8 mouse cellular contexts compared by ENCODE assay signal in the genomic region with DNA sequence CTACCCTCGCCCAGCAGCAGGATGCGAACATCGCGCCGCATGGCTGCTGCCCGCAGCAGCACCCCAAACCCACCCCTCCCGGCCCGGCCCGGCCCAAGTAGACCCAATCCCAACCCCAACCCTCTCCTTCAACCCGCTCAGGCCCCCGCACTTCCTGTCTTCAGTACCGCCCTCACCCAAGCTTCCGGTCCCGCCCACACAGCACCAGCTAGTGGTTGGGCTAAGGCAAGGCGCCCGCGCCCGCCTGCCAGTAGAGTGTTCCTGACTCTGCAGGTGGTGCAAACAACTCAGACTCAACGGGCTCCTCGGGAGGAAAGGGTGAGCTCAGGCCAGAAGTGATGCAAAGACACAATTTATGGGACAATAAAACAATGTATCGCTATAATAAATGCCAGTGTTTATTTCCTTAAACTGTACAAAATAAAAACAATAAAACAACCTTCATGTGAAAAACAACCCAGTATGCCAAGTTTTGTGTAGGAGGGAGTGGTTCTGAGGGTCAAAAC. TPM values are rescaled to one million over a fixed set of nuclear protein-coding genes. Genes with fewer than 3 reads are reported as not detected.
DNase-seq lines count a peak whose midpoint lies in the region; ATAC-seq lines count a peak whose summit lies in the region.

Gene Rhot2, minus strand, starts transcription at position 456 of the 506 bp plus-strand sequence.

- peak within 1 kb of the TSS; percentile 96 for H3K9ac ChIP-seq in heart, embryonic 15.5 days
- peak within 1 kb of the TSS; percentile 85 for H3K9ac ChIP-seq in liver, embryonic 15.5 days
- peak within 1 kb of the TSS; percentile 83 for H3K9ac ChIP-seq in neural tube, embryonic 12.5 days

- ATAC-seq in CD4-positive, CD25-positive, alpha-beta regulatory T cell, adult 4 months = peak; percentile 99
- peak; percentile 92 for ATAC-seq in heart, embryonic 15.5 days (replicated peaks; ENCODE audit: insufficient number of reproducible peaks, insufficient read depth, low FRiP score, low read depth)
- ATAC-seq in liver, embryonic 15.5 days (ENCODE audit: insufficient read depth) = peak; percentile 89
- ATAC-seq in neural tube, embryonic 12.5 days (ENCODE audit: low FRiP score, low read depth) = peak; percentile 90

- peak within 1 kb of the TSS; percentile 93 for H3K27ac ChIP-seq in forebrain, embryonic 10.5 days
- peak within 1 kb of the TSS; percentile 88 for H3K27ac ChIP-seq in heart, embryonic 15.5 days
- H3K27ac ChIP-seq in liver, embryonic 15.5 days (replicated peaks) = peak within 1 kb of the TSS; percentile 90
- no peak within 1 kb of the TSS for H3K27ac ChIP-seq in neural tube, embryonic 12.5 days

- WGBS in forebrain, embryonic 10.5 days = under 1% methylated on average over 21 of the region's 21 CpGs
- 2% methylated on average over 21 of the region's 21 CpGs for WGBS in heart, embryonic 15.5 days
- WGBS in liver, embryonic 15.5 days (ENCODE audit: insufficient replicate concordance) = 1% methylated on average over 21 of the region's 21 CpGs
- WGBS in neural tube, embryonic 12.5 days = under 1% methylated on average over 21 of the region's 21 CpGs

- no peaks in the 10 kb centered on the region for H3K27me3 ChIP-seq in forebrain, embryonic 10.5 days (ENCODE audit: poor library complexity, severe bottlenecking)
- H3K27me3 ChIP-seq in heart, embryonic 15.5 days = no peaks in the 10 kb centered on the region
- no peaks in the 10 kb centered on the region for H3K27me3 ChIP-seq in liver, embryonic 15.5 days
- no peaks in the 10 kb centered on the region for H3K27me3 ChIP-seq in neural tube, embryonic 12.5 days (replicated peaks)

- peak within 1 kb of the TSS; percentile 78 for H3K4me2 ChIP-seq in heart, embryonic 15.5 days
- peak within 1 kb of the TSS; percentile 88 for H3K4me2 ChIP-seq in liver, embryonic 15.5 days
- peak within 1 kb of the TSS; percentile 88 for H3K4me2 ChIP-seq in neural tube, embryonic 12.5 days (replicated peaks)

- peak within 1 kb of the TSS; percentile 94 for H3K4me3 ChIP-seq in forebrain, embryonic 10.5 days
- peak within 1 kb of the TSS; percentile 95 for H3K4me3 ChIP-seq in heart, embryonic 15.5 days
- peak within 1 kb of the TSS; percentile 93 for H3K4me3 ChIP-seq in liver, embryonic 15.5 days (replicated peaks)
- peak within 1 kb of the TSS; percentile 92 for H3K4me3 ChIP-seq in neural tube, embryonic 12.5 days

- H3K9me3 ChIP-seq in forebrain, embryonic 10.5 days = no peaks in the 10 kb centered on the region
- no peaks in the 10 kb centered on the region for H3K9me3 ChIP-seq in heart, embryonic 15.5 days (replicated peaks)
- no peaks in the 10 kb centered on the region for H3K9me3 ChIP-seq in liver, embryonic 15.5 days (replicated peaks)
- H3K9me3 ChIP-seq in neural tube, embryonic 12.5 days = no peaks in the 10 kb centered on the region

- H3K4me1 ChIP-seq in forebrain, embryonic 10.5 days = peaks cover 24% of the 10 kb centered on the region
- H3K4me1 ChIP-seq in heart, embryonic 15.5 days (replicated peaks) = peaks cover 28% of the 10 kb centered on the region
- H3K4me1 ChIP-seq in liver, embryonic 15.5 days (replicated peaks) = peaks cover 47% of the 10 kb centered on the region
- peaks cover 10% of the 10 kb centered on the region for H3K4me1 ChIP-seq in neural tube, embryonic 12.5 days

- peak; percentile 85 for DNase-seq in c-Kit-negative CD71-positive TER-119-positive erythroid progenitor cells, embryonic 14.5 days (ENCODE audit: low read depth, low spot score)
- DNase-seq in forebrain, embryonic 10.5 days (ENCODE audit: extremely low spot score, low spot score) = peak; percentile 94
- peak; percentile 98 for DNase-seq in kidney, postnatal 36 days
- DNase-seq in telencephalon, adult 2 months (ENCODE audit: low read depth, low spot score) = peak; percentile 92

- H3K36me3 ChIP-seq in forebrain, embryonic 10.5 days (replicated peaks) = peaks cover 85% of the 10 kb centered on the region
- H3K36me3 ChIP-seq in heart, embryonic 15.5 days = peaks cover 37% of the 10 kb centered on the region
- peaks cover 66% of the 10 kb centered on the region for H3K36me3 ChIP-seq in liver, embryonic 15.5 days (replicated peaks)
- H3K36me3 ChIP-seq in neural tube, embryonic 12.5 days = peaks cover 55% of the 10 kb centered on the region

RNA-seq across cellular contexts. Expression of gene Rhot2, which starts in this region (rescaled TPM):
- 10 to 100 TPM; 19.1 to 47.0 TPM for polyA plus RNA-seq in CD4-positive, CD25-positive, alpha-beta regulatory T cell, adult 4 months (2017; shearing (Covaris generic))
- 28.0 and 31.2 TPM in 2 replicates for polyA plus RNA-seq in forebrain, embryonic 10.5 days (2016; fragmentation: Nextera tagmentation; extraction: Ambion mirVana)
- 24.2 and 26.1 TPM in 2 replicates for polyA plus RNA-seq in heart, embryonic 15.5 days (2015; fragmentation: Nextera tagmentation; extraction: Ambion mirVana)
- 10.8 and 12.6 TPM in 2 replicates for polyA plus RNA-seq in liver, embryonic 15.5 days (2015; fragmentation: Nextera tagmentation; extraction: Ambion mirVana)
- 18.4 and 20.1 TPM in 2 replicates for polyA plus RNA-seq in neural tube, embryonic 12.5 days (2016; fragmentation: Nextera tagmentation; extraction: Ambion mirVana)
